Mouse (Mus musculus) lung, adult 18-20 months (tissue): ENCODE results near the gene Enox1.

Experiments
- DNase-seq, 2 experiments: peaks; one replicate each; pipeline ENCODE4 v3.0.0; 2022; ENCODE audit warnings: mixed read lengths in 2 of 2

The Enox1 gene

GRCm38 (mm10) chr14:77636931-77637330, 480.4 kb downstream of the Enox1 start:
- DNase-seq: no peak

GRCm38 (mm10) chr14:77638148-77638547, 481.6 kb downstream of the Enox1 start:
- DNase-seq: no peak

GRCm38 (mm10) chr14:77638616-77639015, 482.1 kb downstream of the Enox1 start:
- DNase-seq: no peak

- DNase-seq: no peak
Measured at GRCm38 (mm10) chr14:77639586-77639985, 483.0 kb downstream of the Enox1 start.

GRCm38 (mm10) chr14:77642314-77642713, 485.8 kb downstream of the Enox1 start:
- no peak for DNase-seq

GRCm38 (mm10) chr14:77646196-77646595, 489.6 kb downstream of the Enox1 start:
- no peak for DNase-seq

GRCm38 (mm10) chr14:77647017-77647416, 490.5 kb downstream of the Enox1 start:
- no peak for DNase-seq

- DNase-seq: no peak
Measured at GRCm38 (mm10) chr14:77648305-77648704, 491.7 kb downstream of the Enox1 start.

- DNase-seq: no peak
Measured at GRCm38 (mm10) chr14:77658739-77659138, 502.2 kb downstream of the Enox1 start.

- DNase-seq: no peak
Measured at GRCm38 (mm10) chr14:77662273-77662672, 505.7 kb downstream of the Enox1 start.

- DNase-seq: no peak
Measured at GRCm38 (mm10) chr14:77662994-77663393, 506.4 kb downstream of the Enox1 start.

- DNase-seq: no peak
Measured at GRCm38 (mm10) chr14:77668096-77668495, 511.5 kb downstream of the Enox1 start.

GRCm38 (mm10) chr14:77669494-77669893, 512.9 kb downstream of the Enox1 start:
- DNase-seq: no peak

GRCm38 (mm10) chr14:77670945-77671344, 514.4 kb downstream of the Enox1 start:
- no peak for DNase-seq

- no peak for DNase-seq
Measured at GRCm38 (mm10) chr14:77671961-77672360, 515.4 kb downstream of the Enox1 start.

- no peak for DNase-seq
Measured at GRCm38 (mm10) chr14:77673138-77673537, 516.6 kb downstream of the Enox1 start.

- no peak for DNase-seq
Measured at GRCm38 (mm10) chr14:77677951-77678350, 521.4 kb downstream of the Enox1 start.

- no peak for DNase-seq
Measured at GRCm38 (mm10) chr14:77679877-77680276, 523.3 kb downstream of the Enox1 start.

- no peak for DNase-seq
Measured at GRCm38 (mm10) chr14:77682888-77683555, 526.5 kb downstream of the Enox1 start.

- DNase-seq: no peak
Measured at GRCm38 (mm10) chr14:77689816-77690215, 533.3 kb downstream of the Enox1 start.

- DNase-seq: no peak
Measured at GRCm38 (mm10) chr14:77705006-77705405, 548.4 kb downstream of the Enox1 start.

GRCm38 (mm10) chr14:77706511-77707246, 550.1 kb downstream of the Enox1 start:
- DNase-seq: no peak

GRCm38 (mm10) chr14:77707279-77707678, 550.7 kb downstream of the Enox1 start:
- DNase-seq: no peak

- DNase-seq: no peak
Measured at GRCm38 (mm10) chr14:77708354-77709150, 552.0 kb downstream of the Enox1 start.
